Mouse (Mus musculus) adrenal gland, adult 10 weeks (tissue): ENCODE data around the gene Cenpt. TPM values are rescaled to one million over a fixed set of nuclear protein-coding genes. Genes with fewer than 3 reads are reported as not detected.

Source experiments
- polyA plus RNA-seq: library from polyadenylated mRNA; stranded (reverse); fragments of 350-450 nt; fragmentation: Illumina TruSeq; extraction: RNeasy Lipid Tissue Mini Kit (QIAGEN cat#74804); gene quantifications from one replicate; pipeline ENCODE4 v1.2.3, GENCODE M21; 2014; ENCODE audit warnings: low read depth, low replicate concordance

Cenpt gene
- polyA plus RNA-seq, result 0.99 TPM

DNA sequence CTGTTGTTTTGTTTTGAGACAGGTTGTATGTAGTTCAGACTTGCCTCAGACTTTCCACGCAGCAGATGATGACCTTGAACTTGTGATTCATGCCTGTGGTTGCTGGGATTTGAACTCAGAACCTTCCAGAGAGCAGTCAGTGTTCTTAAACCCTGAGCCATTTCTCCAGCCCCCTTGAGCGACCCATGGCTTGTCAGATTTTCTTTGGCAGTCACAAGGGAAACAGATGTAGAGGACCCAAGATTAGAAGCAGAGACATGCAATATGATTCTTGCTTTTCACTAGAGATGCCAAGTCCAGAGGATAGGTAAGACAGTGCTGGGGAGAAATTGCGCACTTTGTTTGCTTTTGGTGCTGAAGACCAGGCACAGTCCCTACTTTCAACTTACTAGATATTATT is at the start of gene Cenpt:
Cenpt (minus strand) TSS at position 101 of the 400 bp plus-strand sequence.

DNA sequence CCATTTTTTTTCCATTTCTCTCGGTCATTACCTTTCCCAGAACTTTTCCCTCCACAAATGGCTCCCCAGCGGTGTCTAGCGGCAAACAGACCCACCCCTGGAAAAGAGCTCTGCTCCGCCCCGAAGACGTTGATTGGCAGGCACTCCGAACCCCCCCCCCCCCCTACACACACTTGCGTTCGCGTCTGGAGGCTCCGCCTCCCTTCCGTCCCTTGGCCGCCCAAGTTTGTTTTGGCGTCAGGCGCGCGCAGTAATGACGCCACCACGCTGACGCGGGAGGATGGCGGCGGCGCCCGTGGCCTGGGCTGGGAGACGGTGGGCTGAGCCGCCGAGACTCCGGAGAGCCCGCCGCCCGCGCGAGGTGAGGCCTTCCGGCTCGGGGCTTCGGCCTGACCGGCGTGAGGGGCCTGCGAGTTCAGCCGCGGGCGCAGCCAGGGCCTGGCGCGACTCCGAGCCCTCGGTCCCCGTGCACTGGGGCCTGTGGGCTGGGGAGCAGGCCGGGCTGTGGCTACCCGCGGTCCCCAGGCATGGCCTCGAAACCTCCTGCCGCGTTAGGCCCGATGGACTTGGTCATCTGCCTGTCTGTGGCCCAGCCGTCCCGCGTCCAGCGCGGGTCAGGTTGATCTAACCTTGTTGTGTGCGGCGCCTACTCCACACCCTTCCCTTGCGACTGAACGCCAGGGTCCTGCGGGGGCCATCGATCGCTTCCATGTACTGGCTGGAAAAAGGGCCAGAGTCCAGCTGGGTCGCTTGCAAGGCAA is 47.3 kb upstream of the Cenpt start, which contains the start of gene Pskh1:
Pskh1 (plus strand) TSS at position 262 of the 761 bp plus-strand sequence.

DNA sequence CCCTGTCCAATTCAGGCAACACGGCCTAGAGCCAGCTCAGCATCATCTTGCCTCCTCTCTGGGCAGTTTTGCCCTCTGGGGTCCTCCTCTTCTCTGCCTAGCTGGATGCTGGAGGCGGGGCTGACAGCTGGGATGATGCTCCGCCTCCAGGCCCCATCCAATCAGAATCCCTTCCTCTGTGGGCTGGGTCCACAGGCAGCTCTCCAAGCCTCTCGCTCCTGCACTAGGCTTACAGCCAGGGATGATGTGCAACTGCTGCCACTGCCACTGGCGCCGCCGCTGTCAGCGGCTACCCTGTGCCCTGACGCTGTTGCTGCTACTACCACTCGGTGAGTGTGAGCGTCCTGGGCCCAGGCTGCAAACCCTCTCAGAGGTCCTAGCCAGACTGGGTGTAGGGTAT is 40.3 kb upstream of the Cenpt start, which contains the start of gene Nrn1l:
Nrn1l (plus strand) TSS at position 229 of the 400 bp plus-strand sequence.

GRCm38 (mm10) chr8:105880754-105881520 is 27.9 kb upstream of the Cenpt start, which contains the start of gene Edc4:
Gene Edc4, plus strand, starts transcription at chr8:105880881.

GRCm38 (mm10) chr8:105860143-105860981 is 7.3 kb upstream of the Cenpt start, which contains the start of gene Nutf2:
Gene Nutf2, plus strand, starts transcription at chr8:105860580.

GRCm38 (mm10) chr8:105854715-105855216 is 1.7 kb upstream of the Cenpt start, which contains the start of gene Thap11:
Gene Thap11, plus strand, starts transcription at chr8:105855132.

GRCm38 (mm10) chr8:105826861-105827848 is 25.9 kb downstream of the Cenpt start, which contains the start of the genes Ranbp10 and Tsnaxip1:
Gene Ranbp10, minus strand, starts transcription at chr8:105827350.
Gene Tsnaxip1, plus strand, starts transcription at chr8:105827731.

Other genes starting within 250 kb of the Cenpt start
- gene Ripor1, start 248.0 kb downstream of the Cenpt start, polyA plus RNA-seq, result 1.2 TPM
- 80.5 TPM for gene Ctcf, start 216.7 kb downstream of the Cenpt start, polyA plus RNA-seq
- gene Agrp, start 215.9 kb downstream of the Cenpt start, polyA plus RNA-seq, result not detected
- gene Carmil2, start 167.0 kb downstream of the Cenpt start, polyA plus RNA-seq, result not detected
- 0.70 TPM for gene Acd, start 152.2 kb downstream of the Cenpt start, polyA plus RNA-seq
- not detected for gene Pard6a, start 152.1 kb downstream of the Cenpt start, polyA plus RNA-seq
- not detected for gene 4933405L10Rik, start 145.6 kb downstream of the Cenpt start, polyA plus RNA-seq
- gene Enkd1, start 145.1 kb downstream of the Cenpt start, polyA plus RNA-seq, result 0.52 TPM
- 0.52 TPM for gene Gfod2, start 94.6 kb downstream of the Cenpt start, polyA plus RNA-seq
- gene Ranbp10, start 25.9 kb downstream of the Cenpt start, polyA plus RNA-seq, result 6.5 TPM
- gene Tsnaxip1, start 25.5 kb downstream of the Cenpt start, polyA plus RNA-seq, result not detected
- gene Thap11, start 1.9 kb upstream of the Cenpt start, polyA plus RNA-seq, result 11.8 TPM
- 80.1 TPM for gene Nutf2, start 7.3 kb upstream of the Cenpt start, polyA plus RNA-seq
- 2.9 TPM for gene Edc4, start 27.6 kb upstream of the Cenpt start, polyA plus RNA-seq
- not detected for gene Nrn1l, start 40.3 kb upstream of the Cenpt start, polyA plus RNA-seq
- 4.8 TPM for gene Pskh1, start 47.2 kb upstream of the Cenpt start, polyA plus RNA-seq
- gene Ctrl, start 80.6 kb upstream of the Cenpt start, polyA plus RNA-seq, result 0.76 TPM
- 1.2 TPM for gene Psmb10, start 85.2 kb upstream of the Cenpt start, polyA plus RNA-seq
- not detected for gene Lcat, start 90.1 kb upstream of the Cenpt start, polyA plus RNA-seq
- 4.4 TPM for gene Slc12a4, start 112.8 kb upstream of the Cenpt start, polyA plus RNA-seq
- not detected for gene Dpep3, start 126.2 kb upstream of the Cenpt start, polyA plus RNA-seq
- 2.3 TPM for gene Dus2, start 138.1 kb upstream of the Cenpt start, polyA plus RNA-seq
- gene Dpep2nb, start 152.7 kb upstream of the Cenpt start, polyA plus RNA-seq, result not detected
- 6.2 TPM for gene Ddx28, start 158.6 kb upstream of the Cenpt start, polyA plus RNA-seq
- 124 TPM for gene Nfatc3, start 205.6 kb upstream of the Cenpt start, polyA plus RNA-seq